Mouse (Mus musculus): ENCODE results near the gene Ifitm10.
"Not testable (repeated sequence)": the region's sequence is repeated elsewhere in the genome, so short reads cannot be mapped to it uniquely, and the experiment has no call there.

Ifitm10 gene

GRCm38 (mm10) chr7:142373641-142374412, at the start of gene Ifitm10:
Ifitm10 (minus strand) TSS chr7:142373753.
- no peak for DNase-seq (ENCODE audit: low spot score in 2 of 2)

- no peak for DNase-seq (ENCODE audit: low spot score in 2 of 2)
Measured at GRCm38 (mm10) chr7:142421826-142422225, 48.3 kb upstream of the Ifitm10 start.

- DNase-seq (ENCODE audit: low spot score in 2 of 2) = no peak
Measured at GRCm38 (mm10) chr7:142419887-142420286, 46.3 kb upstream of the Ifitm10 start.

GRCm38 (mm10) chr7:142418679-142419078, 45.1 kb upstream of the Ifitm10 start:
- no peak for DNase-seq (ENCODE audit: low spot score in 2 of 2)

GRCm38 (mm10) chr7:142418027-142418426, 44.5 kb upstream of the Ifitm10 start:
- DNase-seq (ENCODE audit: low spot score in 2 of 2) = no peak

GRCm38 (mm10) chr7:142416225-142416624, 42.7 kb upstream of the Ifitm10 start:
- no peak for DNase-seq (ENCODE audit: low spot score in 2 of 2)

GRCm38 (mm10) chr7:142415314-142415713, 41.8 kb upstream of the Ifitm10 start:
- DNase-seq (ENCODE audit: low spot score in 2 of 2) = no peak

GRCm38 (mm10) chr7:142413285-142413684, 39.7 kb upstream of the Ifitm10 start:
- DNase-seq (ENCODE audit: low spot score in 2 of 2) = no peak

GRCm38 (mm10) chr7:142409603-142410002, 36.0 kb upstream of the Ifitm10 start:
- no peak for DNase-seq (ENCODE audit: low spot score in 2 of 2)

- no peak for DNase-seq (ENCODE audit: low spot score in 2 of 2)
Measured at GRCm38 (mm10) chr7:142408686-142409085, 35.1 kb upstream of the Ifitm10 start.

GRCm38 (mm10) chr7:142407935-142408334, 34.4 kb upstream of the Ifitm10 start:
- no peak for DNase-seq (ENCODE audit: low spot score in 2 of 2)

GRCm38 (mm10) chr7:142405134-142405533, 31.6 kb upstream of the Ifitm10 start:
- DNase-seq (ENCODE audit: low spot score in 2 of 2) = not testable (repeated sequence)

GRCm38 (mm10) chr7:142403591-142403990, 30.0 kb upstream of the Ifitm10 start:
- DNase-seq (ENCODE audit: low spot score in 2 of 2) = no peak

GRCm38 (mm10) chr7:142400750-142401142, 27.2 kb upstream of the Ifitm10 start:
- DNase-seq (ENCODE audit: low spot score in 2 of 2) = no peak

GRCm38 (mm10) chr7:142400112-142400749, 26.7 kb upstream of the Ifitm10 start:
- no peak for DNase-seq (ENCODE audit: low spot score in 2 of 2)

GRCm38 (mm10) chr7:142399250-142399649, 25.7 kb upstream of the Ifitm10 start:
- no peak for DNase-seq (ENCODE audit: low spot score in 2 of 2)

GRCm38 (mm10) chr7:142398052-142398451, 24.5 kb upstream of the Ifitm10 start:
- no peak for DNase-seq (ENCODE audit: low spot score in 2 of 2)

GRCm38 (mm10) chr7:142396611-142397010, 23.1 kb upstream of the Ifitm10 start:
- DNase-seq (ENCODE audit: low spot score in 2 of 2) = no peak

- no peak for DNase-seq (ENCODE audit: low spot score in 2 of 2)
Measured at GRCm38 (mm10) chr7:142395472-142395871, 21.9 kb upstream of the Ifitm10 start.

- DNase-seq (ENCODE audit: low spot score in 2 of 2) = no peak
Measured at GRCm38 (mm10) chr7:142394261-142395190, 21.0 kb upstream of the Ifitm10 start.

GRCm38 (mm10) chr7:142393191-142393590, 19.6 kb upstream of the Ifitm10 start:
- no peak for DNase-seq (ENCODE audit: low spot score in 2 of 2)

- no peak for DNase-seq (ENCODE audit: low spot score in 2 of 2)
Measured at GRCm38 (mm10) chr7:142391609-142392008, 18.1 kb upstream of the Ifitm10 start.

Measured in frontal cortex, postnatal 25 days (tissue).